Comparison of ENCODE assay signal across 24 mouse cellular contexts in the genomic region with DNA sequence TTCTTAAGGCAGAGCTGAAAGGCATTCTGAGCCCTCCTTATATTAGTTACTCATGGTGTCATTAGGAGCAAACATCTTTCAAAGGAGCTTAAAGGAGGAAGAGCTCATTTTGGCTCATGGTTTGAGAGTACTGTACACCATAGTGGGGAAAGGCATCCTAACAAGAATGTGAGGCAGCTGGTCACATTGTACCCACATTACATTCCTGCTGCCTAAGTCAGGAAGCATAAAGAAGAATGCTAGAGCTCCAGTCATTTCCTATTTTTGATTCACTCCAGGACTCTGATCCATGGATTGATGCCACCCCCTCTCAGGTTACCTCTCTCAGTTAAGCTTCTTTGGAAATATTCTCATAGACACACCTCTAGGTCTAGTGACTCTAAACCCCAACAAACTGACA. TPM values are rescaled to one million over a fixed set of nuclear protein-coding genes. Genes with fewer than 3 reads are reported as not detected.
"Had no signal": no experiment of that assay in that cellular context is flagged by ENCODE, and none has a peak within 500 bp of the region (broad histone marks: within the 10 kb centered on the region; RNA-seq: fewer than 3 reads in every experiment).

No protein-coding gene starts in this region.

- ATAC-seq: liver, embryonic 12.5 days; midbrain, embryonic 15.5 days had no signal

- H3K27me3 ChIP-seq: limb, embryonic 13.5 days; liver, embryonic 12.5 days; liver, embryonic 15.5 days; lung, embryonic 15.5 days; midbrain, embryonic 12.5 days; midbrain, embryonic 15.5 days had no signal

- DNase-seq: kidney, adult 2 months; kidney, postnatal 25 days; layer of hippocampus, adult 9-11 months; liver; lung, adult 18-20 months; lung, postnatal 10 days; lung, postnatal 4 days; thymus, adult 2 months; thymus, postnatal 25 days had no signal

RNA-seq across cellular contexts. Expression of a gene that starts 48.2 kb away (rescaled TPM):
- polyA plus RNA-seq: kidney, adult 2 months; kidney, embryonic 14.5 days; large intestine, adult 2 months; limb, embryonic 10.5 days; liver, embryonic 12.5 days; liver, embryonic 15.5 days; midbrain, embryonic 12.5 days; neural tube, embryonic 11.5 days; neural tube, embryonic 14.5 days; small intestine, adult 2 months; spleen, adult 2 months; stomach, embryonic 14.5 days; stomach, postnatal 0 days; thymus, adult 2 months had no signal
